Mouse (Mus musculus): ENCODE data around the gene Foxd1. TPM values are rescaled to one million over a fixed set of nuclear protein-coding genes. Genes with fewer than 3 reads are reported as not detected.

Gene Foxd1
- total RNA-seq, 2 experiments from 2014 or later = 0.17 to 0.25 TPM

DNA sequence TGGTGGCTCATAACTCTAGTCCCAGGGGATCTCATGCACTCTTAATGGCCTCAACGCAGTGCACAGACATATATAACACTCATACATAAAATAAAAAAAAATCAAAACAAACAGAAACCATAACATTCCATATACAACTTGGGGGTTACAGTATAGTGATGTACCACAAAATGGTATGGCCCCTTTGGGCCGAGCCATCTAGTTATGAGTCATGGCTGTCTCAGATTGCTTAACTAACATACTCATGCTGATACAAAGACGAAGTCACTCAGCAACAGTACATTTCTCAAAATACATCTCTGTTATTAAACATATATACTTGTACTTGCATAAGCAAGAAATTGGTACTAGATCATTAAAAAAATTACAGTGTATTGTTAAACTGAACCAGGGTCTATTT, 23.7 kb downstream of the Foxd1 start:
- DNase-seq = no peak
- intact Hi-C loops (cut with DNase I) = no loop called here

DNA sequence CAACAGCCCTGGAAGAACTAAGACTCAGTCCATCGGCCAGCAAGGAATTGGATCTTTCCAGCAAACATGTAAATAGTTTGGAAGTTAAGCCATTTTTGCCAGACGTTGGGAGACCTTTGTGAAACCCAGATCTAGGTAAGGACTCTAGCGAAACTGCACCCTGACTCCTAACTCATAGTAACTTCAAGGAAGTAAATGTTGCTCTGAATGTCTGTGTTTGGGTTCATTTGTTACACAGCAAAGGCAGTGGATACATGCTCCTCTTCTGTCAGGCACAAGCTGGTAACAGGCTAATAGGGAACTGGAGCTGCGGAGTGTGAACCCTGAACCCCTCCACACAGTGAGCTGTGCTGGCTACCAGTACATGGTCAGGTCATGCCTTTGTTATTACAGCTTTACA, 28.7 kb downstream of the Foxd1 start:
- no peak for DNase-seq
- intact Hi-C loops (cut with DNase I) = no loop called here

- intact Hi-C loops (cut with DNase I) = no loop called here
- DNase-seq = no peak
Observed at GRCm38 (mm10) chr13:98383911-98384498, 30.0 kb downstream of the Foxd1 start.

DNA sequence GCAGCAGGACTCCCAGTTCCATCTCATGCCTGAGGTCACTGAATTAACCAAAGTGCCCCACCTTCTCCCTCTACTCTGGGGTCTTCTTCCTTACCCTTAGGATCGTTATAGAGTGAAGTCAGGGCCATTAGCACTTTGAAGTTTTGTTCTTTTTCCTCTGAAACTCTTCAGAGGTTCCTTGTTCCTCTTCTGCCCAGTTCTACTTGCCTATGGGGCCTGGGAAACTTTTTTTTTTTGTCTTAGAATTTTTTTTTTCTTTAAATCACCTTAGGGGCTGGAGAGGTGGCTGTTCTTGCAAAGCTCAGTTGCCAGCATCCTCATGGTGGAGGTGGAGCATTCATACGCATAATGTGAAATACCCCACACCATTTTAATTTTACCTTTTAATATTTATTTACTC, 31.8 kb downstream of the Foxd1 start:
- intact Hi-C loops (cut with DNase I) = no loop called here
- DNase-seq = no peak

DNA sequence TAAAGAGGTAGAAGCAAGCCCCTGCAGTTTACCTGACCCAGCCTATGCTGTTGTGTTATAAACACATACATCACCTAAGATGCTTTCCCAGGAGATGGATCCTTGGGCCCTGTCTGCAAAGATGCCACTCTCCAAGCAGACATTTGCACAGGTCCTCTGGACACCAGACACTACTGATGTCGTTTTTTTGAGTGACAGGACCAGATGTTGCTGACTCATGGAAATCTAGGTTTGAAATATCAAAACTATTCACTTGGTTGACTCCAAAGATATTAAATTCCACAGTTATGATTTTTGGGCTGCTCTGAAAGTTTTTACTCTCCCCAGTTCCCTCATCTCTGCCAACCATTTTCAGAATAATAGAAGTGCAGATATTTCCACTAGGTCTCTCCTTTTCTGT, 35.0 kb downstream of the Foxd1 start:
- intact Hi-C loops (cut with DNase I) = no loop called here
- DNase-seq = no peak

DNA sequence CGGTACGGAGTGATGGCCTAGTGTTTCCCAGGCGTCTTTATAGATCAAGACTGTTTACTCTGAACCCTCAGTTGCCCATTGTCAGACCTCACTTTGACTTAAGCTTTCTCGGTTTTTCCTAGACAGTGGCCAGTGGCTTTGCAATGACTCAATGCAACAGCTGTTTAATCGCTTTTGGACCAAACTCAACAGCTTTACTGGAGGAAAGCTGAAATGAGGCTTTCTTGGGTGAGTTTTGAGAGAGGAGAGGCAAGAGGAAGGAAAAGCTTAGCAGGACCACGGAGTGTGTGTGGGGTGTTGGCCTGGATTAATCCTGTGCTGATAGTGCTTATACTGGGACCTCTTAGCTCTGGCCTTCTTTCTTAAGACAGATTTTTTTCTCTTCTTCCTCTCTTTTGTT, 36.3 kb downstream of the Foxd1 start:
- intact Hi-C loops (cut with DNase I) = no loop called here
- peak; percentile 46 to 48 for DNase-seq

GRCm38 (mm10) chr13:98390771-98391634, 37.0 kb downstream of the Foxd1 start:
- intact Hi-C loops (cut with DNase I) = no loop called here
- peak; percentile 31 to 33 for DNase-seq

GRCm38 (mm10) chr13:98391635-98391990, 37.6 kb downstream of the Foxd1 start:
- intact Hi-C loops (cut with DNase I) = no loop called here
- no peak for DNase-seq

- intact Hi-C loops (cut with DNase I) = no loop called here
- no peak for DNase-seq
Observed at GRCm38 (mm10) chr13:98392031-98392430, 38.0 kb downstream of the Foxd1 start.

- peak; percentile 18 to 27 for DNase-seq
- intact Hi-C loops (cut with DNase I) = no loop called here
Observed at GRCm38 (mm10) chr13:98393356-98394070, 39.5 kb downstream of the Foxd1 start.

Other genes starting within 250 kb of the Foxd1 start
- gene Arhgef28, start 147.8 kb upstream of the Foxd1 start, total RNA-seq (2021) = 1 to 10 TPM; 6.1 to 8.8 TPM
- gene Utp15, start 91.2 kb upstream of the Foxd1 start, total RNA-seq (2021) = 1 to 10 TPM; 7.7 to 8.3 TPM
- gene Ankra2, start 91.2 kb upstream of the Foxd1 start, total RNA-seq (2021) = 10 to 100 TPM; 23.5 to 23.7 TPM
- gene Gm21976, start 74.4 kb upstream of the Foxd1 start, total RNA-seq (2021) = not detected
- gene Btf3, start 37.2 kb upstream of the Foxd1 start, total RNA-seq (2021) = 100 to 1,000 TPM; 260 to 270 TPM
- gene Gm10320, start 137.8 kb downstream of the Foxd1 start, total RNA-seq (2021) = not detected

All from heart, postnatal 10 days (tissue).